Mouse (Mus musculus): ENCODE measurements around the gene Madcam1. TPM values are rescaled to one million over a fixed set of nuclear protein-coding genes. Genes with fewer than 3 reads are reported as not detected.
A peak's percentile ranks its signal among the peaks of the same experiment; 100 is the strongest.

The Madcam1 gene
- polyA plus RNA-seq, 1 experiment from 2014 or later: 22.2 TPM

GRCm38 (mm10) chr10:79658829-79659228 is 5.5 kb upstream of the Madcam1 start:
- H3K9ac ChIP-seq (ENCODE audit: low read length): no peak overlapping the region; the same call in 1 of the 2 replicates
- no peak overlapping the region for H3K27ac ChIP-seq (replicated peaks)
- 15% methylated on average over 4 of the region's 4 CpGs for WGBS
- no peaks in the 10 kb centered on the region for H3K36me3 ChIP-seq (ENCODE audit: control insufficient read depth, insufficient read depth, low read length)
- DNase-seq (ENCODE audit: low spot score) (peak; percentile 54), ATAC-seq (ENCODE audit: low FRiP score, low TSS enrichment) (no peak)
- TF ChIP-seq EP300 (optimal IDR thresholded peaks at IDR 0.05) (no peak), CTCF (IDR thresholded peaks at IDR 0.05; ENCODE audit: low read depth) (peak; percentile 62)
- no peaks in the 10 kb centered on the region for H3K4me1 ChIP-seq (replicated peaks; ENCODE audit: control insufficient read depth, insufficient read depth)
- no peak overlapping the region for H3K4me3 ChIP-seq (ENCODE audit: low read depth, low read length)
- no peak overlapping the region for H3K4me2 ChIP-seq (replicated peaks; ENCODE audit: low read depth)
- no peaks in the 10 kb centered on the region; the same call in 1 of the 2 replicates for H3K27me3 ChIP-seq (ENCODE audit: control insufficient read depth, insufficient read depth, low read length)
- no peaks in the 10 kb centered on the region for H3K9me3 ChIP-seq (ENCODE audit: control insufficient read depth, low read length)

DNA sequence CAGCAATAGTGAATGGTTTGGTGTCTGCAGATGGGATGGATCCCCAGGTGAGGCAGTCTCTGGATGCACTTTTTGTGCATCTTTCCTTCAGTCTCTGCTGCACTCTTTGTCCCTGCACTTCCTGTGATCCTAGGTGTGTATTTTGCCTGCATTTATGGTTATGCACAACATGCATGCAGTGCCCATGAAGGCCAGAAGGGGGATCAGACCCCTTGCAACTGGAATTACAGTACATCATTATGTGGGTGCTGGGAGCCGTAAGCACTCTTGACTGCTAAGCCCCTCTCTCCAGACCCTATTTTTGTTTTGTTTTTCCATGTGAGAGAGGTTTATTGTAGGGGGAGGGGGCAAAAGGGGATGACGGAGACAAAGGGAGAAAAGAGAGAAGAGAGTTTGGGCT is 4.1 kb upstream of the Madcam1 start:
- WGBS: 76% methylated on average over 2 of the region's 2 CpGs
- no peaks in the 10 kb centered on the region for H3K4me1 ChIP-seq (replicated peaks; ENCODE audit: control insufficient read depth, insufficient read depth)
- DNase-seq (ENCODE audit: low spot score) (peak; percentile 17), ATAC-seq (ENCODE audit: low FRiP score, low TSS enrichment) (no peak)
- no peak overlapping the region for H3K4me2 ChIP-seq (replicated peaks; ENCODE audit: low read depth)
- no peak overlapping the region for H3K27ac ChIP-seq (replicated peaks)
- H3K27me3 ChIP-seq (ENCODE audit: control insufficient read depth, insufficient read depth, low read length): no peaks in the 10 kb centered on the region; the same call in 1 of the 2 replicates
- H3K9me3 ChIP-seq (ENCODE audit: control insufficient read depth, low read length): no peaks in the 10 kb centered on the region
- no peaks in the 10 kb centered on the region for H3K36me3 ChIP-seq (ENCODE audit: control insufficient read depth, insufficient read depth, low read length)
- no peak overlapping the region for H3K4me3 ChIP-seq (ENCODE audit: low read depth, low read length)
- no peak overlapping the region for H3K9ac ChIP-seq (ENCODE audit: low read length)
- TF ChIP-seq EP300 (optimal IDR thresholded peaks at IDR 0.05) (no peak), CTCF (IDR thresholded peaks at IDR 0.05; ENCODE audit: low read depth) (peak; percentile 58)

- 32% methylated on average over 3 of the region's 3 CpGs for WGBS
- H3K4me1 ChIP-seq (replicated peaks; ENCODE audit: control insufficient read depth, insufficient read depth): no peaks in the 10 kb centered on the region
- no peaks in the 10 kb centered on the region for H3K36me3 ChIP-seq (ENCODE audit: control insufficient read depth, insufficient read depth, low read length)
- TF ChIP-seq CTCF (IDR thresholded peaks at IDR 0.05; ENCODE audit: low read depth) (no peak), EP300 (optimal IDR thresholded peaks at IDR 0.05) (no peak)
- ATAC-seq (ENCODE audit: low FRiP score, low TSS enrichment): peak; percentile 33; the same call in 1 of the 2 replicates
- H3K4me3 ChIP-seq (ENCODE audit: low read depth, low read length): no peak overlapping the region
- DNase-seq (ENCODE audit: low spot score): peak; percentile 43
- no peak overlapping the region for H3K9ac ChIP-seq (ENCODE audit: low read length)
- H3K27me3 ChIP-seq (ENCODE audit: control insufficient read depth, insufficient read depth, low read length): no peaks in the 10 kb centered on the region
- no peak overlapping the region for H3K4me2 ChIP-seq (replicated peaks; ENCODE audit: low read depth)
- H3K27ac ChIP-seq (replicated peaks): no peak overlapping the region
- no peaks in the 10 kb centered on the region for H3K9me3 ChIP-seq (ENCODE audit: control insufficient read depth, low read length)
Observed at GRCm38 (mm10) chr10:79661861-79662260, 2.5 kb upstream of the Madcam1 start.

DNA sequence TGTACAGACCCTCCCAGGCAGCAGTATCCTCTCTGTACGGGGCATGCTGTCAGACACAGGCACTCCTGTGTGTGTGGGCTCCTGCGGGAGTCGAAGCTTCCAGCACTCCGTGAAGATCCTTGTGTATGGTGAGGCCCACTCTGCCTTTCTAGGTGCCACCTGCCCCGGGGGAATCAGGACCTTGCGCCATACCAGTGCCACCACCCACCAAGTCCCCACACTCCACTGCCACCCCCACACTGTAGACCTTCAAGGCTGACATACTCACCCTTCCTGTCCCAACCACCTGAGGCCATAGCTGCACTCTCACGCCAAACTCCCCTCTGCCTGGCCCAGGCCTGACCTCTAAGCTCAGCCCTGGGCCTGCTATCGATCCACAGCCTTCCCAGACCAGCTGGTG is 692 bp downstream of the Madcam1 start:
- DNase-seq (ENCODE audit: low spot score): no peak
- no peaks in the 10 kb centered on the region for H3K9me3 ChIP-seq (ENCODE audit: control insufficient read depth, low read length)
- 0 out of 2 replicates have a peak, but pooled peaks cover 2% of the 10 kb centered on the region for H3K4me1 ChIP-seq (replicated peaks; ENCODE audit: control insufficient read depth, insufficient read depth)
- H3K4me2 ChIP-seq (replicated peaks; ENCODE audit: low read depth): no peak overlapping the region
- H3K27ac ChIP-seq (replicated peaks): no peak overlapping the region
- 85% methylated on average over 8 of the region's 8 CpGs for WGBS
- TF ChIP-seq EP300 (optimal IDR thresholded peaks at IDR 0.05) (no peak), CTCF (IDR thresholded peaks at IDR 0.05; ENCODE audit: low read depth) (no peak)
- no peaks in the 10 kb centered on the region for H3K36me3 ChIP-seq (ENCODE audit: control insufficient read depth, insufficient read depth, low read length)
- no peak for ATAC-seq (ENCODE audit: low FRiP score, low TSS enrichment)
- H3K4me3 ChIP-seq (ENCODE audit: low read depth, low read length): no peak overlapping the region
- no peaks in the 10 kb centered on the region for H3K27me3 ChIP-seq (ENCODE audit: control insufficient read depth, insufficient read depth, low read length)
- no peak overlapping the region for H3K9ac ChIP-seq (ENCODE audit: low read length)

GRCm38 (mm10) chr10:79666493-79666892 is 2.1 kb downstream of the Madcam1 start:
- ATAC-seq (ENCODE audit: low FRiP score, low TSS enrichment): no peak
- WGBS: 64% methylated on average over 9 of the region's 9 CpGs
- H3K9me3 ChIP-seq (ENCODE audit: control insufficient read depth, low read length): no peaks in the 10 kb centered on the region

GRCm38 (mm10) chr10:79668076-79668475 is 3.7 kb downstream of the Madcam1 start:
- H3K4me2 ChIP-seq (replicated peaks; ENCODE audit: low read depth): no peak overlapping the region
- no peak overlapping the region for H3K4me3 ChIP-seq (ENCODE audit: low read depth, low read length)
- no peak for TF ChIP-seq EP300 (optimal IDR thresholded peaks at IDR 0.05)
- TF ChIP-seq CTCF (IDR thresholded peaks at IDR 0.05; ENCODE audit: low read depth): no peak
- WGBS: 76% methylated on average over 5 of the region's 5 CpGs
- no peaks in the 10 kb centered on the region for H3K36me3 ChIP-seq (ENCODE audit: control insufficient read depth, insufficient read depth, low read length)
- DNase-seq (ENCODE audit: low spot score) (no peak), ATAC-seq (ENCODE audit: low FRiP score, low TSS enrichment) (no peak)
- H3K4me1 ChIP-seq (replicated peaks; ENCODE audit: control insufficient read depth, insufficient read depth): 0 out of 2 replicates have a peak, but pooled peaks cover 3% of the 10 kb centered on the region
- H3K27me3 ChIP-seq (ENCODE audit: control insufficient read depth, insufficient read depth, low read length): no peaks in the 10 kb centered on the region
- H3K9me3 ChIP-seq (ENCODE audit: control insufficient read depth, low read length): no peaks in the 10 kb centered on the region
- no peak overlapping the region for H3K9ac ChIP-seq (ENCODE audit: low read length)
- no peak overlapping the region for H3K27ac ChIP-seq (replicated peaks)

More at GRCm38 (mm10) chr10:79666493-79666892, 2.1 kb downstream of the Madcam1 start:
- H3K27ac ChIP-seq (replicated peaks): no peak overlapping the region
- no peak for TF ChIP-seq CTCF (IDR thresholded peaks at IDR 0.05; ENCODE audit: low read depth)
- TF ChIP-seq EP300 (optimal IDR thresholded peaks at IDR 0.05): no peak
- no peak overlapping the region for H3K4me2 ChIP-seq (replicated peaks; ENCODE audit: low read depth)
- DNase-seq (ENCODE audit: low spot score): no peak
- no peaks in the 10 kb centered on the region for H3K27me3 ChIP-seq (ENCODE audit: control insufficient read depth, insufficient read depth, low read length)
- no peaks in the 10 kb centered on the region for H3K36me3 ChIP-seq (ENCODE audit: control insufficient read depth, insufficient read depth, low read length)
- no peak overlapping the region for H3K4me3 ChIP-seq (ENCODE audit: low read depth, low read length)
- 0 out of 2 replicates have a peak, but pooled peaks cover 3% of the 10 kb centered on the region for H3K4me1 ChIP-seq (replicated peaks; ENCODE audit: control insufficient read depth, insufficient read depth)
- no peak overlapping the region for H3K9ac ChIP-seq (ENCODE audit: low read length)
